Mouse (Mus musculus): ENCODE measurements around the gene Prpf4. TPM values are rescaled to one million over a fixed set of nuclear protein-coding genes. Genes with fewer than 3 reads are reported as not detected.

Gene Prpf4
- polyA plus RNA-seq, 1 experiment from 2014 or later = 26.8 TPM

GRCm38 (mm10) chr4:62463124-62463523 lies 54.5 kb downstream of the Prpf4 start:
- WGBS = 86% methylated on average over 2 of the region's 2 CpGs
- no peak for DNase-seq (ENCODE audit: low spot score)
- no peaks in the 10 kb centered on the region for H3K9me3 ChIP-seq
- H3K4me3 ChIP-seq = no peak overlapping the region
- peaks cover 24% of the 10 kb centered on the region for H3K36me3 ChIP-seq
- H3K27me3 ChIP-seq (ENCODE audit: insufficient read depth, poor library complexity, severe bottlenecking) = no peaks in the 10 kb centered on the region
- H3K4me1 ChIP-seq (replicated peaks) = no peaks in the 10 kb centered on the region
- no peak overlapping the region for H3K27ac ChIP-seq

DNA sequence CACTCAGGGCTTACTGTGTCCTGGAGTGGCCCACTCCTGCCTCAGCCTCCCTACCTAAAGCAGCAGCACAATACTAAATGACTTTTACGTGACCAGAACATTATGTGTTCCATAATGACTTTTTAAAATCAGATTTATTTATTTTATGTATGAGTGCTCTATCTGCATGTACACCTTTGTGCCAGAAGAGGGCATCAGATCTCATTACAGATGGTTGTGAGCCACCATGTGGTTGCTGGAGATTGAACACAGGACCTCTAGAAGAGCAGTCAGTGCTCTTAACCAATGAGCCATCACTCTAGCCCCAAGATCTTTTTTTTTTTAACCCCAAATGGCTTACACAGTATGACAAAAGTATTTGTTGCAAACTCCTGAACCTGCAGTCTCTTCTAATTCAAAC lies 59.6 kb downstream of the Prpf4 start:
- H3K4me1 ChIP-seq (replicated peaks) = no peaks in the 10 kb centered on the region
- H3K9me3 ChIP-seq = peaks cover 3% of the 10 kb centered on the region; the same call in 1 of the 2 replicates
- H3K27me3 ChIP-seq (ENCODE audit: insufficient read depth, poor library complexity, severe bottlenecking) = no peaks in the 10 kb centered on the region; the same call in 1 of the 2 replicates
- no peak overlapping the region for H3K4me3 ChIP-seq
- H3K27ac ChIP-seq = no peak overlapping the region
- whole genome bisulfite sequencing = 89% methylated on average over 1 of the region's 1 CpGs
- no peaks in the 10 kb centered on the region for H3K36me3 ChIP-seq
- DNase-seq (ENCODE audit: low spot score) = no peak

DNA sequence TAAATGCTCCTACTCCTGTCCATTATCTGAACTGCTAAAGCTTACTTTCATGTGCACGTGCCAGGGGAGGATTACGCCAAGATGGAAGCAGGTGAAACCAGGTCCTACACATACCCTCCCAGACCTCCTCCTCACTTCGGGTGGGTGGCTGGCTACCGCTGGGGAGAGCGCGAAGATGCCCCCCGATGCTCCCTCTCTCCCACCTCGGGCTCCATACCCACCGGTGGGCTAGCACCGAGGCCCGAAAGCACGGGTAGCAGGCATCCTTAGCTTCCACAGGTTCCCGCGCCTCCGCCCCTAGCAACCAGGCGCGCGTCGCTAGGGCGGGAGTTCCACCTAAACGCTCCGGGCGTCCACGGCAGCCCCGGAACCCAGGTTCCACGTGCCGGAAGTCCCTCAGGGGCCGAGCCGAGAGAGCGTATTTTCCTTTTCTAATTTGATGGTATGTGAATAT lies 62.0 kb downstream of the Prpf4 start, which contains the start of gene Wdr31:
TSS of gene Wdr31 (minus strand) at position 299 of the 454 bp plus-strand sequence.
- Histone ChIP-seq H3K27me3 (ENCODE audit: insufficient read depth, poor library complexity, severe bottlenecking) (no peaks in the 10 kb centered on the region; the same call in 1 of the 2 replicates), H3K9me3 (peaks cover 3% of the 10 kb centered on the region; the same call in 1 of the 2 replicates), H3K4me1 (replicated peaks) (no peaks in the 10 kb centered on the region), H3K36me3 (no peaks in the 10 kb centered on the region), H3K4me3 (peak within 1 kb of the TSS; percentile 58), H3K27ac (peak within 1 kb of the TSS; percentile 76)
- WGBS = under 1% methylated on average over 30 of the region's 30 CpGs
- DNase-seq (ENCODE audit: low spot score) = peak; percentile 81

GRCm38 (mm10) chr4:62472071-62472470 lies 63.5 kb downstream of the Prpf4 start:
- Histone ChIP-seq H3K4me3 (no peak overlapping the region), H3K4me1 (replicated peaks) (no peaks in the 10 kb centered on the region), H3K27me3 (ENCODE audit: insufficient read depth, poor library complexity, severe bottlenecking) (no peaks in the 10 kb centered on the region; the same call in 1 of the 2 replicates), H3K27ac (no peak overlapping the region), H3K9me3 (peaks cover 3% of the 10 kb centered on the region; the same call in 1 of the 2 replicates), H3K36me3 (no peaks in the 10 kb centered on the region)
- no peak for DNase-seq (ENCODE audit: low spot score)
- WGBS = 94% methylated on average over 2 of the region's 2 CpGs

DNA sequence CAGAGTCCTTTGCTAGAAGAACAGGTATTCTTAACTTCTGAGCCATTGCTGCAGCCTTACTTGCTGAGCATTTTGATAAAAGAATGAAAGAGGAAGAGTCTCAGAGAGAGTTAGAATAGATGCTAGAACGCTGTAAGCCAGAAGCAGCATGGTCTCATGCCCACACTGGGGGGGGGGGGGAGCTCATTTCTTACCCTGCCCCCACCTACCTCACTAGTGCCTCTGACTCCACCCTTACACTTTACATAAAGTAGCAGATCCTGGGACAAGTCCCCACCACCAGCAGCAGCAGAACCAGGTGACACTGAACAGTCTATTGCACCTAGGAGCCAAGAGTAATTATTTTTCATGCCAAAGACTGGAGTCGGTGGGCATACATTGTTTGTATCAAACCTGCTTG lies 66.5 kb downstream of the Prpf4 start:
- Histone ChIP-seq H3K4me1 (replicated peaks) (peaks cover 9% of the 10 kb centered on the region), H3K9me3 (no peaks in the 10 kb centered on the region), H3K36me3 (no peaks in the 10 kb centered on the region), H3K27me3 (ENCODE audit: insufficient read depth, poor library complexity, severe bottlenecking) (peaks cover 25% of the 10 kb centered on the region), H3K4me3 (no peak overlapping the region), H3K27ac (no peak overlapping the region)
- no peak for DNase-seq (ENCODE audit: low spot score)
- WGBS = 84% methylated on average over 2 of the region's 2 CpGs

GRCm38 (mm10) chr4:62475793-62476192 lies 67.2 kb downstream of the Prpf4 start:
- Histone ChIP-seq H3K27ac (no peak overlapping the region), H3K9me3 (no peaks in the 10 kb centered on the region), H3K4me3 (no peak overlapping the region), H3K4me1 (replicated peaks) (peaks cover 12% of the 10 kb centered on the region), H3K36me3 (no peaks in the 10 kb centered on the region), H3K27me3 (ENCODE audit: insufficient read depth, poor library complexity, severe bottlenecking) (peaks cover 32% of the 10 kb centered on the region)
- no peak for DNase-seq (ENCODE audit: low spot score)
- 93% methylated on average over 6 of the region's 6 CpGs for WGBS

Other genes with a start within 250 kb of the Prpf4 start
- gene Zfp37, start 177.8 kb upstream of the Prpf4 start, polyA plus RNA-seq (2016; fragmentation: Nextera tagmentation; extraction: Ambion mirVana) = 19.9 and 20.8 TPM in 2 replicates
- gene Slc31a2, start 146.2 kb upstream of the Prpf4 start, polyA plus RNA-seq (2016; fragmentation: Nextera tagmentation; extraction: Ambion mirVana) = 15.1 and 15.4 TPM in 2 replicates
- gene Fkbp15, start 48.2 kb upstream of the Prpf4 start, polyA plus RNA-seq (2016; fragmentation: Nextera tagmentation; extraction: Ambion mirVana) = 20.3 and 21.8 TPM in 2 replicates
- gene Slc31a1, start 48.1 kb upstream of the Prpf4 start, polyA plus RNA-seq (2016; fragmentation: Nextera tagmentation; extraction: Ambion mirVana) = 48.5 and 53.9 TPM in 2 replicates
- 176 and 179 TPM in 2 replicates for gene Cdc26, start 155 bp upstream of the Prpf4 start, polyA plus RNA-seq (2016; fragmentation: Nextera tagmentation; extraction: Ambion mirVana)
- not detected in 2 replicates for gene Rnf183, start 26.5 kb downstream of the Prpf4 start, polyA plus RNA-seq (2016; fragmentation: Nextera tagmentation; extraction: Ambion mirVana)
- gene Wdr31, start 62.1 kb downstream of the Prpf4 start, polyA plus RNA-seq (2016; fragmentation: Nextera tagmentation; extraction: Ambion mirVana) = 9.8 and 10.0 TPM in 2 replicates
- 0.78 and 1.9 TPM in 2 replicates for gene Bspry, start 71.3 kb downstream of the Prpf4 start, polyA plus RNA-seq (2016; fragmentation: Nextera tagmentation; extraction: Ambion mirVana)
- gene Hdhd3, start 94.7 kb downstream of the Prpf4 start, polyA plus RNA-seq (2016; fragmentation: Nextera tagmentation; extraction: Ambion mirVana) = 9.8 and 14.1 TPM in 2 replicates
- 114 and 123 TPM in 2 replicates for gene Alad, start 111.1 kb downstream of the Prpf4 start, polyA plus RNA-seq (2016; fragmentation: Nextera tagmentation; extraction: Ambion mirVana)
- gene Pole3, start 116.3 kb downstream of the Prpf4 start, polyA plus RNA-seq (2016; fragmentation: Nextera tagmentation; extraction: Ambion mirVana) = 124 and 125 TPM in 2 replicates
- gene 4933430I17Rik, start 116.6 kb downstream of the Prpf4 start, polyA plus RNA-seq (2016; fragmentation: Nextera tagmentation; extraction: Ambion mirVana) = 1.2 and 1.5 TPM in 2 replicates
- gene Rgs3, start 151.1 kb downstream of the Prpf4 start, polyA plus RNA-seq (2016; fragmentation: Nextera tagmentation; extraction: Ambion mirVana) = 36.2 and 48.6 TPM in 2 replicates